Mouse (Mus musculus) ES-E14 (cell line): ENCODE data around the gene Slamf1. TPM values are rescaled to one million over a fixed set of nuclear protein-coding genes. Genes with fewer than 3 reads are reported as not detected.

Experiments used
- DNase-seq: peaks from one replicate; pipeline ENCODE4 v3.0.0-alpha.2; 2013; ENCODE audit warnings: low read depth, low spot score
- H3K27ac ChIP-seq: 2 replicates; pipeline ENCODE4 v1.5.1; 2012; ENCODE audit warnings: low read depth, mild to moderate bottlenecking, low read length, moderate library complexity, mixed read lengths; ENCODE audit not compliant: poor library complexity, insufficient read depth, severe bottlenecking
- H3K36me3 ChIP-seq: 2 replicates; pipeline ENCODE4 v1.6.1; 2012; ENCODE audit warnings: mild to moderate bottlenecking, low read length, moderate library complexity, mixed read lengths; ENCODE audit not compliant: control insufficient read depth, poor library complexity, insufficient read depth, severe bottlenecking
- H3K4me1 ChIP-seq, 2 experiments: fragments of 150-350 bp in 1 of 2; sonication (generic) in 1 of 2; 2 replicates each; pipeline ENCODE4 v1.6.1; 2012; ENCODE audit warnings: low read length in 2 of 2, mild to moderate bottlenecking in 1 of 2, mixed read lengths in 1 of 2; ENCODE audit not compliant: control insufficient read depth in 2 of 2, insufficient read depth in 2 of 2, poor library complexity in 1 of 2
- H3K4me3 ChIP-seq, 2 experiments: fragments of 150-350 bp in 1 of 2; sonication (generic) in 1 of 2; 2 replicates each; pipeline ENCODE4 v1.5.1; 2012; ENCODE audit warnings: low read length in 2 of 2, low read depth in 1 of 2, mild to moderate bottlenecking in 1 of 2, mixed read lengths in 1 of 2; ENCODE audit not compliant: insufficient read depth in 1 of 2, poor library complexity in 1 of 2, severe bottlenecking in 1 of 2
- H3K9ac ChIP-seq: 2 replicates; pipeline ENCODE4 v1.6.1; 2012; ENCODE audit warnings: low read depth, mild to moderate bottlenecking, low read length, mixed read lengths; ENCODE audit not compliant: poor library complexity, insufficient read depth, severe bottlenecking
- H3K9me3 ChIP-seq: fragments of 150-350 bp; sonication (generic); 2 replicates; pipeline ENCODE4 v1.6.1; 2012; ENCODE audit warnings: low read depth, mild to moderate bottlenecking, low read length; ENCODE audit not compliant: control insufficient read depth, insufficient read depth
- CHD2 ChIP-seq: IDR thresholded peaks from 2 replicates; pipeline ENCODE4 v1.6.1; 2014; ENCODE audit warnings: mild to moderate bottlenecking, low read depth, low read length, inconsistent platforms
- HCFC1 ChIP-seq: IDR thresholded peaks from 2 replicates; pipeline ENCODE4 v1.6.1; 2012; ENCODE audit warnings: low read length, inconsistent platforms, borderline replicate concordance; ENCODE audit not compliant: insufficient read depth
- MAFK ChIP-seq: IDR thresholded peaks from 2 replicates; pipeline ENCODE4 v1.6.1; 2014; ENCODE audit warnings: mild to moderate bottlenecking, low read depth, low read length, inconsistent platforms; ENCODE audit not compliant: insufficient read depth
- ZC3H11A ChIP-seq: IDR thresholded peaks from 2 replicates; pipeline ENCODE4 v1.6.1; 2012; ENCODE audit warnings: low read depth, mild to moderate bottlenecking, inconsistent platforms, low read length, borderline replicate concordance
- ZNF384 ChIP-seq: IDR thresholded peaks from 2 replicates; pipeline ENCODE4 v1.6.1; 2012; ENCODE audit warnings: low read depth, low read length, inconsistent platforms
- in situ Hi-C, 2 experiments: fragments of 600-800 bp; cut with MboI; formaldehyde crosslinking; loops; one replicate each; pipeline ENCODE4 v1.15.1; 2025; ENCODE audit warnings: low sequenced_read_pairs in 2 of 2, inconsistent platforms in 1 of 2; ENCODE audit not compliant: unreplicated experiment in 2 of 2
- total RNA-seq: library from RNA; depleted of rRNA; stranded (reverse); fragments of 300-350 nt; gene quantifications from 2 replicates; pipeline ENCODE4 v1.2.3, GENCODE M21; 2012; rRNA removed

Slamf1 gene
- 0.63 and 0.67 TPM in 2 replicates for total RNA-seq

- no peak within 1 kb of the TSS for H3K4me3 ChIP-seq
- in situ Hi-C loops = no loop called here
- H3K36me3 ChIP-seq = no peaks in the 10 kb centered on the region
- no peak within 1 kb of the TSS for H3K27ac ChIP-seq
- no peak for DNase-seq
- TF ChIP-seq ZC3H11A = no peak
- TF ChIP-seq MAFK = no peak
- no peak for TF ChIP-seq HCFC1
- no peak for TF ChIP-seq CHD2
- no peak for TF ChIP-seq ZNF384
- no peaks in the 10 kb centered on the region for H3K9me3 ChIP-seq
- H3K9ac ChIP-seq = no peak within 1 kb of the TSS
- H3K4me1 ChIP-seq = no peaks in the 10 kb centered on the region
Observed at GRCm38 (mm10) chr1:171766898-171767297, at the start of gene Slamf1. TSS of gene Slamf1 (plus strand) at chr1:171767127.

GRCm38 (mm10) chr1:171731195-171731594 lies 35.7 kb upstream of the Slamf1 start:
- 0 out of 2 replicates have a peak, but pooled peaks cover 3% of the 10 kb centered on the region for H3K9me3 ChIP-seq
- H3K4me3 ChIP-seq = no peak overlapping the region
- TF ChIP-seq ZNF384 (no peak), MAFK (no peak), CHD2 (no peak), ZC3H11A (no peak), HCFC1 (no peak)
- DNase-seq = no peak
- no peaks in the 10 kb centered on the region for H3K36me3 ChIP-seq
- H3K9ac ChIP-seq = no peak overlapping the region
- no peak overlapping the region for H3K27ac ChIP-seq
- in situ Hi-C loops = no loop called here
- H3K4me1 ChIP-seq = no peaks in the 10 kb centered on the region

DNA sequence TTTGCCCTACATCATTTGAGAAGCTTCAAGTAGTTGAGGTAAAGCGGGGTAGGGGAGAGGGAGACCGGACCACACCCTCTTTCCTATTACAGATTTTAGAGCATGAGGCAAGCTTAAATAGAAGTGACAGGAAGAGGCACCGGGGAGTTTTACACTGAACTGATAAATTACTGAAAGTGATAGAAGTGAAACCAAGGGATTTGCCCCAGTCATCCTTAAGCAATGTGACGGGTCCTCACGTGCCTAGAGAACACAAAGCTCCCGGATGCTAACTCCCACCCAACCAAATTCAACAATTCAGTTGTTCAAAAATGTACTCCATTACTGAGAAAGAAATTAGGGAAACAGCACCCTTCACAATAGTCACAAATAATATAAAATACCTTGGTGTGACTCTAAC lies 32.0 kb upstream of the Slamf1 start:
- no peak overlapping the region for H3K27ac ChIP-seq
- no peaks in the 10 kb centered on the region for H3K36me3 ChIP-seq
- H3K4me3 ChIP-seq = no peak overlapping the region
- in situ Hi-C loops = no loop called here
- no peak for DNase-seq
- no peaks in the 10 kb centered on the region for H3K9me3 ChIP-seq
- no peaks in the 10 kb centered on the region for H3K4me1 ChIP-seq
- H3K9ac ChIP-seq = no peak overlapping the region
- TF ChIP-seq CHD2 (no peak), HCFC1 (no peak), ZC3H11A (no peak), MAFK (no peak), ZNF384 (no peak)

DNA sequence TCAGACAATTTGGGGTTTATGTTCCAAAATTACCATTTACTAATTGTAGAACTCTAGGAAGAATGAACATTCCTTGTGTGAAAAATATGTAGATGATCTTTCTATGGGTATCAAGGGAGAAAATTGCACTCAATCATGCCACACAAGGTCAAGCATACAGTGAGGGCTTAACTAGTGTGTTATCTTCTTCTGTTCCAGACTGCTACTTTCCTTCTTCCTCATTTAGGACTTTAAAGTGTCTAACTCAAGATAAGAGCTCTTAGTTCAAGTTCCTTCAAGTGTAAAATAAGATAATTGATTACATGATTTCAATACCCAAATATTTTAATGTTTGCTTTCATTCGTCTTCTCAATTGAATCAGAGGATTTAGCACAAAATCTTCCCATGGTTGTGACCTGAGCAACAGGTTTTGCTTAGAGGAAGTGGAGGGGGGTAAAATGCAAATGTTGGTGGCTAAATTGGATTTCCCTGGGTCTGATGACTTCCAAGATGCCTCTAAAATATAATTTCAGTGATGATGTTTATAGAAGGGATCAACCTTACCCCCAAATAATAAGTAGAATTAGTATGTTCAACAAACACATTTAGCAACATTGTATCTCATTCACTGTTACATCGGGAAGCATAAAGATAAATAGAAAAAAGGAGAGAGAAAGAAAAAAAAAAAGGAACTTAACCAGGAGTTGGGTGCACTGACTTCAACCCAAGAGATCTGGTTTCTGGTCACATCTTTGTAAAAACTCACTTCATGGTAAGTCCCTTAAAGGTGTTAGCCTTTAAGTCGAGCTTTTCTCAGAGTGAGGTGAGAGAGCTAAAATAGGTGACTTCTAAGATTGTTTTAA lies 18.6 kb upstream of the Slamf1 start:
- TF ChIP-seq ZNF384 (no peak), HCFC1 (no peak), CHD2 (no peak), MAFK (no peak), ZC3H11A (no peak)
- no peaks in the 10 kb centered on the region for H3K36me3 ChIP-seq
- in situ Hi-C loops = no loop called here

More for the DNA sequence above, 18.6 kb upstream of the Slamf1 start:
- Histone ChIP-seq H3K27ac (no peak overlapping the region), H3K9ac (no peak overlapping the region), H3K4me3 (no peak overlapping the region), H3K9me3 (no peaks in the 10 kb centered on the region), H3K4me1 (no peaks in the 10 kb centered on the region)
- DNase-seq = no peak
